Mouse (Mus musculus) kidney, adult 2 months (tissue): ENCODE measurements around the gene Aco1.

Source experiments
- CTCF ChIP-seq: fragments of 200-500 bp; conservative IDR thresholded peaks from 2 replicates; pipeline ENCODE4 v1.5.1; 2011; ENCODE audit warnings: low read depth, mild to moderate bottlenecking, control low read depth, low read length, moderate library complexity, mixed read lengths; ENCODE audit not compliant: insufficient read depth, insufficient read length
- POLR2A ChIP-seq: fragments of 200-500 bp; IDR thresholded peaks from one replicate; pipeline ENCODE4 v1.6.1; 2011; ENCODE audit warnings: low read depth, low read length, control low read depth

- TF ChIP-seq CTCF (no peak), POLR2A (no peak)
Measured at GRCm38 (mm10) chr4:40156153-40156552, 13.3 kb downstream of the Aco1 start.
